Mouse (Mus musculus): ENCODE data around the gene Palld.

Gene Palld

DNA sequence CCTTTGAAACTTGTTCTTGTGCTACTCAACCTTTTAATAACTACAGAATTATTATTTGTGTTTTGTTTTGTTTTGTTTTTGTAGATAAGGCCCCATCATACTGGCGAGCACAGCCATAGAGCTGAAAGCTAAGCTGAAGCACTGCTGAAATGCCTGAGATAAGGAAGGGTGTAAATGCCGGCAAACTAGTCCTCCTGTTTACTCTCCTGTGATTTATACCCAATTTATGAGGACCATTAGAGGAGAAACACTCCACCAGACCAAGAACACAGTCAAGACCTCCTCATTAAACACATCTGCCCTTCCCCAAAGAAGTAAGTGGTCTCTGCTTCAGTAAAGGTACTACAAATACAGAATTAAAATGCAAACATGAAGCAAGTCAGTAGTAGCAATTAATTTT is 219.6 kb downstream of the Palld start:
- DNase-seq = no peak

DNA sequence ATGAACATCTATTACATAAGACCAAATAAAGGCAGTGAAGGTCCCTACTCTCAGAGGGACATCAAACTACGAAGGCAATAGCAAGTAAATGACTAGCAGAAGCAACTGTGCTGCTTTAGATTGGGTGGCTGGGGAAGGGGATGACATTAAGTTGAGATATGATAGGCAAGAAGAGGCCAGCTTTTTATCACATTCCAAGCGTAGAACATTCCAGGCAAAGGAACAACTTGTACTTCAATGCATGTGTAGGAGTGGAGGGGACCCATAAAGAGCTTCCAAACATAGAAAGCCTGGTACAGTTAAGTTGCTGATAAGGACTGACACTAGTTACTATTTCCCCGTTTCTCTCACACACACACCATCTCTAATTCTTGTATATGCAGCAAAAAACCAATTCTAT is 221.3 kb downstream of the Palld start:
- no peak for DNase-seq

DNA sequence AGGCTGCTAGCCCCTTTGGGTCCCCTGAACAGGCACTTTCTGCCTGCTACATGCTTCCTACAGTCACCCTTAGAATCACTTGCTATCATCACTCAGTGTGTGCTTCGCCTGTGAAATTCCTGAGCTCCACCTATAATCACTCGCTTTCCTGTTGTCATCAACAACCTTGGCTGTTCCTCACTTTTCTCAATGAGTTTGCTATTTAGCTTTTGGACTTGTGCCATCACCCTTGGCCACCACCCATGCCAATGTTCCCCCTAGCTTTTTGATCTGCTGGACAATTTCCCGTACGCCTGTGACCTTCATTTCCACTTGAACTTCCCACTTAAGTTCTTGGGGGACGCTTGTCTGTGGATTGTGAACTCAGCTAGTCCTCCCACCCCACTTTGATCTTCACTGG is 225.3 kb downstream of the Palld start:
- DNase-seq = peak; percentile 53

DNA sequence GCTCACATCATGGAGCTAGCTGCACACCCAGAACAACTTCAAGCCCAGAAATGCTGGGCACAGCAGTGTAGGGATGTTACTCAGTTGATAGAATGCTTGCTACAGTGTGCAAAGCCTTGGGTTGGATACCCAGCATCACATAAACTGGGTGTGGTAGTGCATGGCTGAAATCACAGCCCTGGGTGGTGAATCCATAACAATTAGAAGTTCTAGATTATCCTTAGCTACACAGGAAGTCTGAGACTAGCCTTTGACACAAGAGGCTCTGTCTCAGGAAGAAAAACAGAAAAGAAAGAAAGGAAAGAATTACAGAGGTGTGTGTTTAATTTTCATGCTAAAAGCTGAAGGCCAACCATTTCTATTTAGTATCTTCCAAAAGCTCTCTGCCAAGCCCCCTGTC is 231.3 kb downstream of the Palld start:
- DNase-seq = no peak

DNA sequence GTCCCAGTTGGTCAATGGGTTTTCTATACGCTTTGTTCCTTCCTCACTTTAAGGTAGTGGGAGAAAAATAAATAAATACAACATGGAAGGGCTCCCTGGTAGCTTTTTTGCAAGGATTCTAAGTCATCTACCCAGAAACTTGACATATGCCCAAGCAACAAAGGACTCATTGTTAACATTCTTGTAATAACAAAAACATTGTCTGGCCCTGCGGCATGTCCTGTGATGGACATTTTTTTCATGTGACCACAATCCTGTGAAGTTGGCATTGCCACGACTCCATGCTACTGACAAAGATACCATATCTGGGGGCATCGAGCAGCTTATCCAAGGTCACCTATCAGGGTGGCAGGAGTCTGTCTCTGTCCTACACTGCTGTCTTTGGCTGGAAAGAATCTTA is 232.1 kb downstream of the Palld start:
- DNase-seq = no peak

DNA sequence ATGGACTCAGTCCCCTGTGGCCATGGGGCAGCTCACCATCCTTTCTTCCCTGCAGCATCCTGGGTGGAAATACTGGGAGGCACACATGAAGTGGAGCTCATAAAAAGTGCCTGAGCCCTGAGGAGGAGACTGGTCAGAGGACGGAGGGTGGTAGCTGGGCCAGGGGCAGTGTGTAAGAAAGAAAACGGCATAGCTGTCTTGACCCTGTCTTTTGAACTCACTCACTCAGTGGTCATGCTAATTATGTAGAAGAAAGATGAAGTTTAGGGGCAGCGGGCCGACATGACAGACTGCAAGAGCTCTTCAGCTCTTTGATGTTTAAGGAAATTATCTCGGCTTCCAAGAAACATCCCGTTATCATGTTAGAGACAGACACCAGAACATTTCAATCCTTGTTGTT is 235.6 kb downstream of the Palld start:
- DNase-seq = no peak

DNA sequence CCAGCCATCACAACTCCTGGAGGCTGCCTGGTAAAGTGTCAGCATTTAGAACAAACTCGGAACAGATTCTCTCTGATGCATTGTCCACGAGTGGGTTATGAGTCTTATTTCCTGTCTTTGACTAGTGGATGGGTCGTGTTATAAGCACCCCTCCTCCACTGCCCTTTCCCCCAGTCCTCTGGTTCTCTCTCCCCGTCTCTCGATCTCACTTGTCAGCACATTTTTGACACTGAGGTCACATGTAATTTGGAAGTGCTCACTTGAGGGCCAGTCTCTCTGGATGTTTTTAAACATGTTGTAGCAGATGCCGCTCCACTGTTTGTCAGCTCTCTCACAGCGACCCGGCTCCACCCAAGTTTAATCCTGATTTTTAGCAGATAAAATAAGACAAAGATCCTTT is 237.5 kb downstream of the Palld start:
- DNase-seq = peak; percentile 83

DNA sequence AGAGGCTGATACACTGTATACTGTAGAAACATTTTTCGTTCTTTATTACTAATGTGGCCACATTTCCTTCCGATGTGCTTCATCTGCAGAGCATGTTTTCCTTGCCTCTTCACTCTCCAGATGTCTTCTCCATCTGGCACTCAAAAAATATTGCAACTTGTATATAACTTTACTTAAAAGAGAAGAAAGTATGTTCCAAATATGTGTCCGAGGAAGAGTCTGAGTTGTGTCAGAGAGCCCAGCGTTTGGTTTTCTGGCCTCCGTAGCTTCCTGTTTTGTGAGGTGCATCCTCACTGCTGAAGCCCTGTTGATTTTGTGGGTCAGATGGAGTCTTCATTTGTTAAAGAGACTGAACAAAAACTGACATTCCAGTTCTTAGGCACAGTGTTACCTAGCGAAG is 238.3 kb downstream of the Palld start:
- peak; percentile 40 for DNase-seq

DNA sequence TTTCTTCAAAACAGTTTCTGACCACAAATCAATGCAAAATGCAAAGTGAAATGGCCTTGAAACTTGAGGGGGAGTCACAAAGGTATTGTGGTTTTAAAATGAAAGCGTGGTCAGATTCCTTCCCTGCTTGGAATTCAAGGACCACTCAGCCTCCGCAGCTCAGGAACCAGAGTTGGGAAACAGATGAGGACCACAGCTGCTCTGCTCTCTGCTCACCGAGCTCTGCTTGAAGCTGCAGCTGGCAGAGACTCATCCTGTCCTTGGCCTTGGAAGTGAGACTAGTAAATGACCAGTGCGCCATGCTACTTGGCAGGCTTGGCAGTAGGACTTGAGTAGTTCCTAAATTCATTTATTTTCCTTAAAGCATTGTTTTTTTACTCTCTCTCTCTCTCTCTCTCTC is 239.7 kb downstream of the Palld start:
- peak; percentile 55 for DNase-seq

DNA sequence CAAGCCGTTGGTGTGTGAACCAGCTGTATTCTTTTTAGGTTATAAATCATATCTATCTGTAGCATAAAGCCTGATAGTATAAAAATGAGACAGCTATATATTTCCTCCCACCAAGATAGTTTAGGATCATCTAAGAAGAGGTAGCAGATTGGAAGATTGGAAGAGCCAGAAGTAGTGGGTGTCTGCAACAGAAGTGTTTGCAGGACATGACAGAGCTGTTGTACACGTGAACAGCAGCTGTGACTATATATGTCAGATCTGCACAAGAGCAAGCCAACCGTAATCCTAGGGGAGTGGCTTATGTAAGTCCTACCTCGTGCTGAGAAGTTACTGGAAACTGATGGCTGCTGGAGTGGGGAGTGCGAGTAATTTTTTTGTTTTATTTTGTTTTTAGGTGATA is 240.9 kb downstream of the Palld start:
- no peak for DNase-seq

DNA sequence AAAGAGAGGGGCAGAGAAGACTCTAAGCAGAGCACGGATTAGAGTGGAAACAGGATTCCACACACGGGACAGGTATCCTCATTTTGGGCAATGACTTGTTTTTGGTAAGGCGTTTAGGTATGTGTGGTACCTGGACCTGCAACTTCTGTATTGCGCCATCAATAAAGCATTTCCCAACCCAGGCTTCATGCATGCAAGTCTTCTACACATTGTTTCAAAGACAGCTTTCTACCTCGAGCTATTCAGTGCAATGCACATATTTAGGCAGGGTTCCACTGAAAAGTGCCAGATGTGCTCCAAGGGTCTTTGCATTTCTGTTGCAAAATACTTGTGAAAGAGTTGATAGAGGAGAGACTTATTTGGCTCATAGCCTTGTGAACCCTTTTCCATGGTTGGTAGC is 241.5 kb downstream of the Palld start:
- no peak for DNase-seq

DNA sequence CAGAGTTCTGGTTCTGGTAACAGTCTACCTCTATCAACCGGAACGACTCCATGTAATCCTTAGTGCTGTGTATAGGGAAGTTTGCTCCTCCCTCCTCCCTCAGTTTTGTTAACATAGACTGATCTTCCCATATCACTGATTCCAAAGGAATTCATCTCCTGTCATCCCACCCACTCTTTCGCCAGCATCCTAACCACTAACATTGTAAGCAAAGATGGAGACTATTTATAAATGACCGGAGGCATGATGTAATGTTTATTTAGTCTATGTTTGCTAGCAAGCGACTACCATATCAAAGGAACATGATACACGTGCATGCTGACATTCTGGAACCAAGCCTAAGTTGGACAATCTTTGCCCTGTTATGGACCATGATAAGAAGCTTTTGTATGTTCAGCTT is 250.5 kb downstream of the Palld start:
- peak; percentile 51 for DNase-seq

DNA sequence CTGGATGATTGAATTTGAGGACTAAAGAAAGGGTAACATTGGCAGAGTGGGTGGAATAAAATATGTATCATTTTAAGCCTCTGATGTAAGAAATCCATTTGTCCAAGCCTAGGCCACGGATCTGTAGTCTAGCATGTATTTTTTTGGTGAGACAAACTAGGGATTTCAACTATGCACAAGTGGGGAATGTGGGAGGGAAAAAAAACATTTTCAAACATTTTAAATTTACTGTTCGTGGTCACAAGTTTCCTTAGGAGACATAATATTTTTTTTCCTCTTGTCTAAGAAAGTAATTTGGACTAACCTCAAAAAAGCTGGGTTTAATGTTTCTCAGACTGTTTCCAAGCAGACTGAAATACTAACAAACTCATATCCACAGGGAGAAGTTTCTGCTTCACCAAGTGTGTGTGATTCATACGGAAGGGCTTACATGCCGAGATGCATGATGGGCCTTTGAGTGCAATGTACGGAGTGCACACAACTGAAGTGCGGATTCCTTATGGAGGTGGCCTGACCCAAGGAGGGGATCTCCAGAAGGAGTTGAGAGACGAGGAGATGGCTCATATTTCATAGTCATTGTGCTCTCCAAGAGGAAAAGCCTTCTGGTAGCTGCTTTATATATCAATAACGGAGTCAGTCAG is 256.2 kb downstream of the Palld start:
- no peak for DNase-seq

DNA sequence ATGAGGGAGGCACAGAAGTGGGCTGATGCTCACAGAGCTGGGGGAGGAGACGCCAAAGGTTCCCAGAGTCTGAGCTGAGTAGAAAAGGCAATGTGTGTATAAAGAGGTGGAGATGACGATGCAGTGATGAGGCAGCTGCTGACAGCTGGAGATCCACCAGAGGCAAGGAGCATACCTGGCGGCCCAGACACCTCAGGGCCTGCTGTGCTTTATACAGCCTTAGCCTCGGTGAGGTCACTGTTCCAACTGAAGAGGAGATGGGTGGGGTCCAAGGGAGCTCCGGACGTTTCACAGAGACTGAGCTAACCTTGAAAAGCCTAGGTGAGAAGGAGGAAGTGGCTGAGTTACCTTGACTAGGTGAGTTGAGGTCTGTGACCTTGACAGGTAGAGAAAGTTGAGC is 256.8 kb downstream of the Palld start:
- DNase-seq = no peak

DNA sequence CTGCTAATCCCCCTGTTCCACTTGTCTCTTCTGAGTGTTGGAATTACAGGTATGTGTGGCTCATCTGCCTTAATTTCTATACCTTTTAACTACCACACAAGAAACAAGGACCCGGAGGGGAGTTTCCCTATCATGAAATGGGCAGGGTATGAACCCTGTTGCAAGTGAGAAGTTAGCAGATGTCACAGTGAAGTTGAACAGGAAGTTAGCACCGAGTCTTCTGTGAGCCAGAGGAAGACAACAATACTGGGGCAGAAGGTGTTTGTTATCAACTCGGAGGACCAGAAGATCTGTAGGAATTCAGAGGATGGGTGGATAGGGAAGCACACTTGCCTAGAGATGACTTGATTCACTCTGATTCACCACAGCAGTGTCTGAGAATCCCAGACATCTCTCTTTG is 259.3 kb downstream of the Palld start:
- no peak for DNase-seq

DNA sequence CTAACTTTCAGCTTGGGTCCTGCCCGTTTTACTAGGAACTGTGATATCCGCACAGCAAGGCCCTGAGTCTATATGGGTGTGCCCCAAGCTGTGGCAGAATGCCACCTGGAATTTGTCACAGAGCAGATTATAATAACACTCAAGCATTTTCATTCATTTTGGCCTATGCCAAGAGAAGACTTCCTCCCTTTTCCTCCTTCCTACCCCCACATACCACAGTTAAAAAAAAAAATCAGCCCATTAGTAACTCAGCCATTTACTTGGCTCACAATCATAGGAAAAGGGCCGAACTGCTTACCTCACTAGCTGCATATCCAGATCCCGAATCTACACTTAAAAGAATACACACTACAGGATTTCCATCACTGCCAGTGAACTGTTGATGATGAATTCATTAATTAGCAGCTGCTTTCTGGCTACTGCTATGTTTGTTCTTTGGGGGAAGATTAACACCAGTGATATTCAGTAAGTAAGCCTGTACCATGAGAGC is 260.1 kb downstream of the Palld start:
- DNase-seq = peak; percentile 81

DNA sequence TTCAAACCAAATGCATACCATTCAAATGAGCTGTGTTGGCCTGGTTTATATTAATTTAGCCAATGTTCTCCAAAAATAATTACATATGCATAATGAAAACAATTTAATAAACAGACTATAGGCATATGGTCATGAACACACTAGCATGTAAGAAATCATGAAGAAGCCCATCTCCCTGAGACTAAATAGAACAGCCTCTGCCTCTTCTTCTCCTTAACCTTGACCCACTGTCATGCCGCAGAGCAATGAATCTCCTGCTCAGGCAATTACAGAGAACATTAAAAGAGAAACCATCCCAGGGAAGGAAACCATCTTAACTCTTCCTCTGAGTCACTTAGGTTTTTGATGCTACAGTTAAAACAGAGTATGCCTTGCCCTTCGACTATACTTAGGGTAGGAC is 262.9 kb downstream of the Palld start:
- no peak for DNase-seq

DNA sequence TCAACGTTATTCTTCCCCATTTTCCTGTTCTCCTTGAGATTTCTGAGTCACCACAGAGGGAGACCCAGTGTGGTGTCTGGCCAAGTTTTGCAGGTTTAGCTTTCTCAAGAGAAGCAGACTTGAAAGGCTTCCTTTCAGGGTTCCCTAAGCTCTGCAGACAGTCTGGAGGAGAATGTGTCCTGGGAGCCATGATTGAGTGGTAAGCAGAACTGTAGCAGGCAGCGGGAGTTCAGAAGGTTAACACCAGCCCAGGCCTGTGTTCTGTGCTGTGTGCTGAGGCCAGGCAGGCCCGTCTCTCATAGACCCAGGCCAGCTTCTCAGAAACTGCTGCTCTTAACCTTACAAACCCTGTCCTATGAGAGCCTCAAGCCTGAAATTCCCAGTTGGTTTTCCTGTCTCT is 263.5 kb downstream of the Palld start:
- DNase-seq = peak; percentile 20

DNA sequence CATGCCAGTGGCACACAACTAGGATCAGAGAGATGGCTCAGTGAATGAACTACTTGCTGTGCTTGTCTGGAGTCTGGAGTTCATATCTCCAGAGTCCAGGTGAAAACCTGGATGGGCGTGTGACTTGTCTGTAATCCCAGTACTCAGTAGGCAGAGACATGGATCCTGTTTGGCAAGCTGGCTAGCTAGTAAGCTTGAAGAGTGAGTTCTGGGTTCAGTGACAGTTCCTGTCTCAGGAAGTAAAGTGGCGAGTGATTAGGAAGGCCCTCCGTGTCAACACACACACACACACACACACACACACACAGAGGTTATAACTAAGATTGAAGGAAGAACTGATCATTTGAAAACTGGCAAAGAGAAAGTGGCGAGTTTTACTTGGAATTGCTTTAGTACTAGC is 264.8 kb downstream of the Palld start:
- DNase-seq = no peak

DNA sequence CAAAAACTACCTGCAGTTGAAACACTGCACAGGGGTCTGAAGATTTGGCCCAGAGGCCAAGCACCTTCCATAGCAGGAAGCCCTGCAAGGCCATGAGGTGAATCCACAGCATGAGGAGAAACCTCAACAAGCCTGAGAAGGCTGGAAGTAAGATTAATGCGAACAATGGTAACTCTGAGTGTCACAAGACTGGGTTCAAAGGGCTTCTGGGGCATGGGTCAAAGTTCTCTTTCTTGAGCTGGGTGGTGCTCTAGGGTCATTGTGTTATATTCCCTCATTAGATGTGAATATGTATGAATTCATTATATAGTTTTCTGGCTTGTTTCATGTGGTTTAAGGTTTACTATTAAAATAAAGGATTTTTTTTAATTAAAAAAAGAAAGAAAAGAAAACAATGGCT is 267.7 kb downstream of the Palld start:
- no peak for DNase-seq

DNA sequence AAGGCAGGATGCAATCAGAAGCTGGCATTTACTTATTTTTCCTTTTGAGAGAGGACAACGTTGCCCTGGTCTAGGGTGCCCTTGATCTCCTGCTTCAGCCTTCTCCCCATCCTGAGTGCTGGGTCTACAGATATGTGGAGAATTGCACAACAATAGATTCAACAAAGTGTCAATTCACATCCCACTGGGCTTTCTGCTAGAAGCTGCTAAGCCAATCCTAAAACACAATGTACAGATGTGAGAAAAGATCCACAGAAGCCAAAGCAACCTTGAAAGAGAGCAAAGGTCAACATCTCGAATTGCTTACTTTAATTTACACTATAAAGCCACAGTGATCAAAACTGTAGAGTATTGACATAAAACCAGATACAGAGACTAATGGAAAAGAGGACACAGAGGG is 270.2 kb downstream of the Palld start:
- no peak for DNase-seq

DNA sequence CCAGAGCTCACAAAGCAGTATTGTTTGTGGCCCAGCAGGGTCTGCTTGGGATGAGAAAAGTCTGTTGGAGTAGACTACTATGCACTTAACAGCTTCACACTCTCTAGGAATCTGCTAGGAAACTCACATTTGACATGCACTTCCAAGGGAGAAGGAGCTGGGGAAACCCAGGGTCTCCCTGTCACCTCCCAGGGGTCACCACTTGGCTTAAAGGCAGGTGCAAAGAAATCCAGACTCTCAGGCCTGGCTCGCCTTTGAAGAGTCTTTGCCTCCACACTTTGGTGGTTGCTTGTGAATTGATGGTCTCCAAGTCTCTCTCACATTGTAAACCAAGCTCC is 272.9 kb downstream of the Palld start:
- no peak for DNase-seq

DNA sequence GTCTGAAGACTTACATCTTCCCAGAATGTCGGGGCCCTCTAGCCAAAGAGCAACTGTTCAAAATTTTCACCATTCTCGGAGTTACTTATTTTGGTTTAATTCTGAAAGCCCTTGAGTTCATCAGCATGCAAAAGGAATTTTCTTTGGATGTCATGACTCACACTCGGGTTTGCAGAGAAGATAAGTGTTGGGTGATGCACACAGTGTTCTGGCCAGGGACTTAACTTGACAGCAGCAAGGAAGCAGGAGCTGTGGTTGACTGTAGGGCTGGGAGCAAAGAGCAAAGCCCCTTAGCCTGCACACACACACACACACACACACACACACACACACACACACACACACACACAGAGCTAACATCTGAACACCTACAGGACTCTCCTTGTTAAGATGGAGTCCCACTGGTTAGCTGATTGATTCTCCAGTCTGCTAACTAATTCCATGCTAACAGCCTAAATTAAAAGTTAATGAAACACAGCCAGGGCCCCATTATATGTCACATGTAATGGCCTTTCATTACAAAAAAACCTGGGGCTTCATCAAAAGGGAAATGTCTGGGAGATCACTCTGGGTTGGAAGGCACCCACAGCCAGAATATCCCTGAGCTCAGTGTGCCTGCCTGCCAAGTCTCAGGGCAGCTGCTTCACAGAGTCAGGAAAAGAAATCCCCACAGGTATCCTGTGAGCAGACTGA is 273.4 kb downstream of the Palld start:
- DNase-seq = peak; percentile 28

DNA sequence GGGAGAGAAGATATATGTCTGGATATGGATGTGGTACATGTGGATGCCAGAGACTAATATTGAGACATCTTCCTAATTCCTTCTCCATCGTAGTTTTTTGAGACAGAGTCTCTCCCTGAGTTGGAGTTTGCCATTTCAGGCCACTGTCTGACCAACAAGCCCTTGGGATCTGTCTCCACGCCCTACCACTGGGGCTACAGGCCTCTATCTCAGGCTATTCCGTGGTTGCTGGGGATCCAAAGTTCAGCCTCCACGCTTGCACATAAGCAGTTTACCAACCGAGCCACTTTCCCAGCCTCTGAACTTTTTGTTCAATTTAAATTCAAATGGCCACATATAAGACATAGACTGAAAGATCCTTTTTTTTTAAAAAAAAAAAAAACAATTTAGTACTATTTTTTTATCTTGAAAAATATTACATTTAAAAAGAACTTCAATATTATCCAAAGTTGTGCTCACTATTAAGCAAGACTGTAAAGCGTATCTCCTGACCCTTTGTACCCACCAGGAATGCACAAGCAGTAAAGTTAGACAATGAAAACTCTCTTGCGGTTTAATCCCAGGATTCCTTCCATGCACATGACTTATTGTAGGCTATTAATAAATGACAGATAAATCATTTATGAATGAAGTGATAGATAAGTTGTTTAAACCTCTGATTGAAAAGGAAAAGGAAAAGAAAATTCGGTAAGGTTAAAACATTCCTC is 276.1 kb downstream of the Palld start:
- DNase-seq = no peak
